Mouse (Mus musculus) ES-E14 (cell line): ENCODE data around the gene Spop. TPM values are rescaled to one million over a fixed set of nuclear protein-coding genes. Genes with fewer than 3 reads are reported as not detected.
A peak's percentile ranks its signal among the peaks of the same experiment; 100 is the strongest.

Source experiments
- DNase-seq: peaks from one replicate; pipeline ENCODE4 v3.0.0-alpha.2; 2013; ENCODE audit warnings: low read depth, low spot score
- H3K27ac ChIP-seq: 2 replicates; pipeline ENCODE4 v1.5.1; 2012; ENCODE audit warnings: low read depth, mild to moderate bottlenecking, low read length, moderate library complexity, mixed read lengths; ENCODE audit not compliant: poor library complexity, insufficient read depth, severe bottlenecking
- H3K36me3 ChIP-seq: 2 replicates; pipeline ENCODE4 v1.6.1; 2012; ENCODE audit warnings: mild to moderate bottlenecking, low read length, moderate library complexity, mixed read lengths; ENCODE audit not compliant: control insufficient read depth, poor library complexity, insufficient read depth, severe bottlenecking
- H3K4me1 ChIP-seq, 2 experiments: fragments of 150-350 bp in 1 of 2; sonication (generic) in 1 of 2; 2 replicates each; pipeline ENCODE4 v1.6.1; 2012; ENCODE audit warnings: low read length in 2 of 2, mild to moderate bottlenecking in 1 of 2, mixed read lengths in 1 of 2; ENCODE audit not compliant: control insufficient read depth in 2 of 2, insufficient read depth in 2 of 2, poor library complexity in 1 of 2
- H3K4me3 ChIP-seq, 2 experiments: fragments of 150-350 bp in 1 of 2; sonication (generic) in 1 of 2; 2 replicates each; pipeline ENCODE4 v1.5.1; 2012; ENCODE audit warnings: low read length in 2 of 2, low read depth in 1 of 2, mild to moderate bottlenecking in 1 of 2, mixed read lengths in 1 of 2; ENCODE audit not compliant: insufficient read depth in 1 of 2, poor library complexity in 1 of 2, severe bottlenecking in 1 of 2
- H3K9ac ChIP-seq: 2 replicates; pipeline ENCODE4 v1.6.1; 2012; ENCODE audit warnings: low read depth, mild to moderate bottlenecking, low read length, mixed read lengths; ENCODE audit not compliant: poor library complexity, insufficient read depth, severe bottlenecking
- H3K9me3 ChIP-seq: fragments of 150-350 bp; sonication (generic); 2 replicates; pipeline ENCODE4 v1.6.1; 2012; ENCODE audit warnings: low read depth, mild to moderate bottlenecking, low read length; ENCODE audit not compliant: control insufficient read depth, insufficient read depth
- CHD2 ChIP-seq: IDR thresholded peaks from 2 replicates; pipeline ENCODE4 v1.6.1; 2014; ENCODE audit warnings: mild to moderate bottlenecking, low read depth, low read length, inconsistent platforms
- HCFC1 ChIP-seq: IDR thresholded peaks from 2 replicates; pipeline ENCODE4 v1.6.1; 2012; ENCODE audit warnings: low read length, inconsistent platforms, borderline replicate concordance; ENCODE audit not compliant: insufficient read depth
- MAFK ChIP-seq: IDR thresholded peaks from 2 replicates; pipeline ENCODE4 v1.6.1; 2014; ENCODE audit warnings: mild to moderate bottlenecking, low read depth, low read length, inconsistent platforms; ENCODE audit not compliant: insufficient read depth
- ZC3H11A ChIP-seq: IDR thresholded peaks from 2 replicates; pipeline ENCODE4 v1.6.1; 2012; ENCODE audit warnings: low read depth, mild to moderate bottlenecking, inconsistent platforms, low read length, borderline replicate concordance
- ZNF384 ChIP-seq: IDR thresholded peaks from 2 replicates; pipeline ENCODE4 v1.6.1; 2012; ENCODE audit warnings: low read depth, low read length, inconsistent platforms
- in situ Hi-C, 2 experiments: fragments of 600-800 bp; cut with MboI; formaldehyde crosslinking; loops; one replicate each; pipeline ENCODE4 v1.15.1; 2025; ENCODE audit warnings: low sequenced_read_pairs in 2 of 2, inconsistent platforms in 1 of 2; ENCODE audit not compliant: unreplicated experiment in 2 of 2
- total RNA-seq: library from RNA; depleted of rRNA; stranded (reverse); fragments of 300-350 nt; gene quantifications from 2 replicates; pipeline ENCODE4 v1.2.3, GENCODE M21; 2012

Spop gene
- total RNA-seq, 1 experiment = 30.8 TPM

DNA sequence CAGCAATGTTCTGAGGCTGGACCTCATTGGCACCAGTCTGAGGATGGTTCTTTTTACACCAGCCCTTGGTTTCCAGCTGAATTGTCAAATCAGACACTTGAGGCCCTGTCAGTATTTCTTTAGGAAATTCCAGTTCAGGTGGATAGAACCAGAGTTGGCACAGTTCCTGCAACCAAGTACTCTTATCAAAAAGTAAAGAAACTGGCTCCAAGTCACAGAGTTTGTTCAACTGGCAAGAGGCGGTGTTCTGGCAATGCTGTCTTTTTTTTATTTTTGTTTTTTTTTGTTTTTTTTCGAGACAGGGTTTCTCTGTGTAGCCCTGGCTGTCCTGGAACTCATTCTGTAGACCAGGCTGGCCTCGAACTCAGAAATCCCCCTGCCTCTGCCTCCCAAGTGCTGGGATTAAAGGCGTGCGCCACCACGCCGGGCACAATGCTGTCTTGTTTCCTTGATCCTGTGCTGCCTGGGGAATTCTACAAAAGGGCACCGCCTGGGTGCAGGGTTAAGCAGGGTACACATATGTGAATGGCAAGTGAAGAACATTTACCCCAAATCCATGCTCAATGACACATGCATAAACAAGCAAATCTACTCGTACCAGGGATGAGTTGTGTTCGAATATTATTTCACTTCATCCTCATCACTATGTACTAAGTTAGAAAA is 4.3 kb upstream of the Spop start:
- Histone ChIP-seq H3K9ac (no peak overlapping the region), H3K4me1 (0 out of 4 replicates have a peak, but pooled peaks cover 3% of the 10 kb centered on the region in 2 experiments), H3K4me3 (no peak overlapping the region), H3K36me3 (no peaks in the 10 kb centered on the region), H3K9me3 (no peaks in the 10 kb centered on the region), H3K27ac (no peak overlapping the region)
- TF ChIP-seq CHD2 (no peak), HCFC1 (no peak), MAFK (no peak), ZC3H11A (no peak), ZNF384 (no peak)
- in situ Hi-C loops = no loop called here
- no peak for DNase-seq

GRCm38 (mm10) chr11:95411453-95412013 is 2.3 kb upstream of the Spop start:
- Histone ChIP-seq H3K27ac (no peak overlapping the region), H3K9ac (no peak overlapping the region), H3K9me3 (no peaks in the 10 kb centered on the region), H3K36me3 (no peaks in the 10 kb centered on the region), H3K4me1 (peaks cover 3 to 6% of the 10 kb centered on the region in 2 experiments; a peak in 1 of 4 replicates), H3K4me3 (no peak overlapping the region)
- no peak for DNase-seq
- in situ Hi-C loops = no loop called here
- no peak for TF ChIP-seq HCFC1
- no peak for TF ChIP-seq ZNF384
- TF ChIP-seq MAFK = no peak
- TF ChIP-seq CHD2 = no peak
- TF ChIP-seq ZC3H11A = no peak

DNA sequence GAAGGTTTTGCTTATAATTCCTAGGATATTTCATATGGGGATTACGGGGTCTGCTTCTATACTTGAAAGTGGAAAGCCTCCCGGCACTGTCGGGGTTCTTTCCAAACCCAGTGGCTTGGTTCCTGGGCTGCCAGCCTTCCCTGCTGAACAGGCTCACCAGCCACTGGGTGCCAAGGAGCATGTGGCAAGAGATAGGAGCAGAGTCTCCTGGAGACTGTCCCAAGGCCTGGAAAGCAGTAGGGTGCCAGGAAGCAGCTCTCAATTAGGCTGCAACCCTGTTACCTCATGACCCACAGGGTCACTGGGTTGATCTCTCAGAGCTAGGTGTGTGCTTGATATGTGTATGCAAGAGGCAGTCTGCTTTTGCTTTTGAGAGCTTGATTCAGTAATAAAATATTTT is 1.3 kb upstream of the Spop start:
- TF ChIP-seq CHD2 = no peak
- TF ChIP-seq ZNF384 = no peak
- TF ChIP-seq MAFK = no peak
- no peak for TF ChIP-seq ZC3H11A
- TF ChIP-seq HCFC1 = no peak
- no peaks in the 10 kb centered on the region for H3K9me3 ChIP-seq

DNA sequence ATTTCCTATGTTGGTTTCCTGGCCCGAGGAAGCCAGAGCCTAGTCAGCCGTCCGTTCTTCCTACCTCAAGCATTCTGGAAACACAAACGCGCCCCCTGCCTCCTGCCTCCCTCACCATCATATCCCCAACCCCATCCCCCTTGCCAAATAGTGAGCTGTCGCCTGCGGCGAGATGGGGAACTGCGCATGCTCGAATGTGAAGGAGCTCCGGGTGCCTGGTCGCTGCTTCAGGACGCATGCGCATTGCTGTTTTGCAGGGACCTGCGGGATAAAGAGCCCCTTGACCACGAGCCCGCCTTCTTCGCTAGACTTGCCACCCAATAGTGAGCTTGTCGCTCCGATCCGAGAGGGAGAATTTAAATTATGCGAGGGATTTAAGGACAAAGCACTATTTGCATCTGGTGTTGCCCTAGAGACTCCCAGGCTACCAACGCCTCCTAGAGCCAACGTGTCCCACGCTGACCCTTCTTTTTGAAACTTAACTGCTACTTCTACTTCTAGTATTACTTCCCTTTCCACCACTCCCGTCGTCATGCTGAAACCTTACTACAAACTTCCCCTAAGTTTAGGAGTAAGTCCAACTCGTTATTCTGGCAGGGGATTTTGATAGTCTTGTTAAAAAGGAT is 769 bp downstream of the Spop start:
- Histone ChIP-seq H3K4me1 (peaks cover 0 to 5% of the 10 kb centered on the region in 2 experiments; a peak in 1 of 4 replicates), H3K36me3 (no peaks in the 10 kb centered on the region), H3K27ac (peak overlapping the region; percentile 25), H3K9ac (peak overlapping the region; percentile 76), H3K4me3 (peak overlapping the region; percentile 74 to 80), H3K9me3 (no peaks in the 10 kb centered on the region)
- 0 out of 2 replicates have a peak, but pooled peaks have one; percentile 47 for TF ChIP-seq HCFC1
- no peak for TF ChIP-seq ZC3H11A
- TF ChIP-seq MAFK = no peak
- TF ChIP-seq CHD2 = no peak
- in situ Hi-C loops = no loop called here
- DNase-seq = peak; percentile 99

More for the DNA sequence above, 1.3 kb upstream of the Spop start:
- no peak for DNase-seq
- in situ Hi-C loops = no loop called here
- H3K9ac ChIP-seq = no peak overlapping the region
- H3K4me1 ChIP-seq = peaks cover 2 to 5% of the 10 kb centered on the region in 2 experiments; a peak in 1 of 4 replicates
- H3K36me3 ChIP-seq = no peaks in the 10 kb centered on the region
- H3K27ac ChIP-seq = no peak overlapping the region
- no peak overlapping the region for H3K4me3 ChIP-seq
